Mouse (Mus musculus): ENCODE measurements around the gene Heatr5a.

Heatr5a gene

GRCm38 (mm10) chr12:51843576-51844520, 127.3 kb downstream of the Heatr5a start:
- no peak for DNase-seq

GRCm38 (mm10) chr12:51842081-51842864, 128.8 kb downstream of the Heatr5a start:
- DNase-seq: no peak

- DNase-seq: no peak
Observed at GRCm38 (mm10) chr12:51839856-51840255, 131.3 kb downstream of the Heatr5a start.

GRCm38 (mm10) chr12:51835219-51835618, 135.9 kb downstream of the Heatr5a start:
- no peak for DNase-seq

- no peak for DNase-seq
Observed at GRCm38 (mm10) chr12:51831931-51832330, 139.2 kb downstream of the Heatr5a start.

GRCm38 (mm10) chr12:51831296-51831695, 139.8 kb downstream of the Heatr5a start:
- DNase-seq: no peak

GRCm38 (mm10) chr12:51830671-51831070, 140.4 kb downstream of the Heatr5a start:
- no peak for DNase-seq

- peak; percentile 62 for DNase-seq
Observed at GRCm38 (mm10) chr12:51830077-51830402, 141.1 kb downstream of the Heatr5a start.

- peak; percentile 80 for DNase-seq
Observed at GRCm38 (mm10) chr12:51829290-51830076, 141.6 kb downstream of the Heatr5a start, which contains the start of gene Hectd1. TSS of gene Hectd1 (minus strand) at chr12:51829536.

- no peak for DNase-seq
Observed at GRCm38 (mm10) chr12:51828716-51829289, 142.3 kb downstream of the Heatr5a start.

- no peak for DNase-seq
Observed at GRCm38 (mm10) chr12:51827958-51828650, 143.0 kb downstream of the Heatr5a start.

Measured in cerebellum, adult 9-10 months (tissue).